Mouse (Mus musculus) midbrain, embryonic 12.5 days (tissue): ENCODE results near the gene Meltf. TPM values are rescaled to one million over a fixed set of nuclear protein-coding genes. Genes with fewer than 3 reads are reported as not detected.

Experiments
- ATAC-seq: fragments of 200-750 bp; cut with Nextera tagmentation; 2 replicates; pipeline ENCODE4 v1.8.0; 2017; ENCODE audit warnings: low read depth, moderate TSS enrichment, moderate library complexity; ENCODE audit not compliant: low FRiP score
- H3K27ac ChIP-seq: fragments of 300-500 bp; sonication (generic); replicated peaks from 2 replicates; pipeline ENCODE4 v1.5.1; 2016; ENCODE audit warnings: mild to moderate bottlenecking
- H3K27me3 ChIP-seq: fragments of 300-500 bp; sonication (generic); 2 replicates; pipeline ENCODE4 v1.6.1; 2016; ENCODE audit warnings: mild to moderate bottlenecking
- H3K36me3 ChIP-seq: fragments of 300-500 bp; sonication (generic); 2 replicates; pipeline ENCODE4 v1.6.1; 2016
- H3K4me1 ChIP-seq: fragments of 300-500 bp; sonication (generic); 2 replicates; pipeline ENCODE4 v1.6.1; 2016
- H3K4me2 ChIP-seq: fragments of 300-500 bp; sonication (generic); replicated peaks from 2 replicates; pipeline ENCODE4 v1.6.1; 2016; ENCODE audit warnings: mild to moderate bottlenecking, moderate library complexity
- H3K4me3 ChIP-seq: fragments of 300-500 bp; sonication (generic); 2 replicates; pipeline ENCODE4 v1.5.1; 2016; ENCODE audit warnings: mild to moderate bottlenecking
- H3K9ac ChIP-seq: fragments of 300-500 bp; sonication (generic); replicated peaks from 2 replicates; pipeline ENCODE4 v1.6.1; 2016; ENCODE audit warnings: mild to moderate bottlenecking, moderate library complexity
- H3K9me3 ChIP-seq: fragments of 300-500 bp; sonication (generic); 2 replicates; pipeline ENCODE4 v1.6.1; 2016; ENCODE audit warnings: mild to moderate bottlenecking
- WGBS: fragments of 180-500 bp; shearing (Covaris S2); methylation state at CpG from one replicate; pipeline ENCODE4 v1.1.7; 2016; 5-methylcytosine and 5-hydroxymethylcytosine counted together
- polyA plus RNA-seq: library from polyadenylated mRNA; unstranded; fragments of >200 nt; fragmentation: Nextera tagmentation; extraction: Ambion mirVana; gene quantifications from 2 replicates; pipeline ENCODE4 v1.2.1, GENCODE M21; 2016

Meltf gene
- polyA plus RNA-seq, 1 experiment from 2014 or later = 0.22 TPM

GRCm38 (mm10) chr16:31918248-31918724, 39.7 kb downstream of the Meltf start:
- Histone ChIP-seq H3K27me3 (no peaks in the 10 kb centered on the region; the same call in 1 of the 2 replicates), H3K9me3 (no peaks in the 10 kb centered on the region), H3K4me2 (peak overlapping the region; percentile 28; the same call in 1 of the 2 replicates), H3K9ac (peak overlapping the region; percentile 32; the same call in 1 of the 2 replicates), H3K4me3 (no peak overlapping the region), H3K36me3 (no peaks in the 10 kb centered on the region), H3K27ac (no peak overlapping the region), H3K4me1 (peaks cover 3% of the 10 kb centered on the region; the same call in 1 of the 2 replicates)
- 0 out of 2 replicates have a peak, but pooled peaks have one; percentile 23 for ATAC-seq
- WGBS = 5% methylated on average over 14 of the region's 14 CpGs

- no peak overlapping the region for H3K9ac ChIP-seq
- no peak overlapping the region for H3K4me3 ChIP-seq
- no peak for ATAC-seq
- no peaks in the 10 kb centered on the region for H3K9me3 ChIP-seq
- 91% methylated on average over 6 of the region's 6 CpGs for WGBS
- H3K27ac ChIP-seq = no peak overlapping the region
- no peaks in the 10 kb centered on the region for H3K36me3 ChIP-seq
- H3K4me2 ChIP-seq = no peak overlapping the region
- H3K27me3 ChIP-seq = no peaks in the 10 kb centered on the region
- no peaks in the 10 kb centered on the region for H3K4me1 ChIP-seq
Measured at GRCm38 (mm10) chr16:31924368-31924767, 45.8 kb downstream of the Meltf start.

GRCm38 (mm10) chr16:31926091-31926490, 47.5 kb downstream of the Meltf start:
- H3K4me1 ChIP-seq = no peaks in the 10 kb centered on the region
- H3K9ac ChIP-seq = no peak overlapping the region
- peaks cover 8% of the 10 kb centered on the region; the same call in 1 of the 2 replicates for H3K27me3 ChIP-seq
- no peak for ATAC-seq
- WGBS = 79% methylated on average over 6 of the region's 6 CpGs
- H3K4me2 ChIP-seq = no peak overlapping the region
- H3K27ac ChIP-seq = no peak overlapping the region
- no peaks in the 10 kb centered on the region for H3K9me3 ChIP-seq
- no peak overlapping the region for H3K4me3 ChIP-seq
- H3K36me3 ChIP-seq = no peaks in the 10 kb centered on the region

GRCm38 (mm10) chr16:31926547-31927182, 48.1 kb downstream of the Meltf start:
- ATAC-seq = no peak
- 87% methylated on average over 13 of the region's 13 CpGs for WGBS
- peaks cover 11% of the 10 kb centered on the region; the same call in 1 of the 2 replicates for H3K27me3 ChIP-seq

GRCm38 (mm10) chr16:31927412-31927811, 48.8 kb downstream of the Meltf start:
- no peak for ATAC-seq
- Histone ChIP-seq H3K27me3 (peaks cover 15% of the 10 kb centered on the region), H3K9me3 (no peaks in the 10 kb centered on the region), H3K36me3 (no peaks in the 10 kb centered on the region), H3K4me2 (no peak overlapping the region), H3K4me3 (no peak overlapping the region), H3K9ac (no peak overlapping the region), H3K27ac (no peak overlapping the region), H3K4me1 (peaks cover 5% of the 10 kb centered on the region)
- WGBS = 87% methylated on average over 5 of the region's 5 CpGs

More at GRCm38 (mm10) chr16:31926547-31927182, 48.1 kb downstream of the Meltf start:
- Histone ChIP-seq H3K4me3 (no peak overlapping the region), H3K27ac (no peak overlapping the region), H3K9me3 (no peaks in the 10 kb centered on the region), H3K9ac (no peak overlapping the region), H3K36me3 (no peaks in the 10 kb centered on the region), H3K4me2 (no peak overlapping the region), H3K4me1 (no peaks in the 10 kb centered on the region)

GRCm38 (mm10) chr16:31931330-31931729, 52.7 kb downstream of the Meltf start:
- Histone ChIP-seq H3K36me3 (no peaks in the 10 kb centered on the region), H3K27ac (no peak overlapping the region), H3K4me2 (no peak overlapping the region), H3K27me3 (peaks cover 48% of the 10 kb centered on the region), H3K4me1 (peaks cover 32% of the 10 kb centered on the region), H3K9me3 (no peaks in the 10 kb centered on the region), H3K4me3 (no peak overlapping the region), H3K9ac (no peak overlapping the region)
- 57% methylated on average over 17 of the region's 17 CpGs for WGBS
- no peak for ATAC-seq

DNA sequence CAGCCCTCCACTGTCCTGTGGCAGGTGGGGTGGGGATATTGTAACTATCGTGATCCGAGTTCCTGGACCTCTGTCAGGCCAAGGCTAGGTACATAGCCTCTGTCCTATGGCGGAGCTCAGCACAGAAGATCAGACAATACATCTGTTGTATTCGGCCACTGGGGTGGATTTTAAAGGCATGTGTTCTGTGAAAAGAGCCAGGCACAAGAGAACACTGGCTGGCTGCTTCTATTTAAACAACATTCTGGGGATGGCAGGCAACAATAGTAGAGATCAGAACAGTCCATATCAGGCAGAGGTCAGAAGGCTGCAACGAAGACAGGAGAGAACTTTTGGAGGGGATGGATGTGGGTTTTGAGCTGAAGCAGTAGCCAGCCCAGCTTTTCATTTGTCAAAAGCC, 53.6 kb downstream of the Meltf start:
- Histone ChIP-seq H3K27ac (peak overlapping the region; percentile 88), H3K36me3 (no peaks in the 10 kb centered on the region), H3K4me1 (peaks cover 32% of the 10 kb centered on the region), H3K4me3 (no peak overlapping the region), H3K9me3 (no peaks in the 10 kb centered on the region), H3K27me3 (peaks cover 54% of the 10 kb centered on the region), H3K4me2 (no peak overlapping the region; the same call in 1 of the 2 replicates), H3K9ac (no peak overlapping the region)
- 32% methylated on average over 5 of the region's 5 CpGs for WGBS
- peak; percentile 13 for ATAC-seq

GRCm38 (mm10) chr16:31932840-31933697, 54.5 kb downstream of the Meltf start:
- Histone ChIP-seq H3K4me3 (peak overlapping the region; percentile 42), H3K9ac (peak overlapping the region; percentile 54), H3K36me3 (no peaks in the 10 kb centered on the region), H3K27me3 (peaks cover 54% of the 10 kb centered on the region), H3K27ac (peak overlapping the region; percentile 88), H3K9me3 (no peaks in the 10 kb centered on the region), H3K4me2 (peak overlapping the region; percentile 66), H3K4me1 (peaks cover 32% of the 10 kb centered on the region)
- peak; percentile 94 for ATAC-seq
- WGBS = under 1% methylated on average over 50 of the region's 50 CpGs

DNA sequence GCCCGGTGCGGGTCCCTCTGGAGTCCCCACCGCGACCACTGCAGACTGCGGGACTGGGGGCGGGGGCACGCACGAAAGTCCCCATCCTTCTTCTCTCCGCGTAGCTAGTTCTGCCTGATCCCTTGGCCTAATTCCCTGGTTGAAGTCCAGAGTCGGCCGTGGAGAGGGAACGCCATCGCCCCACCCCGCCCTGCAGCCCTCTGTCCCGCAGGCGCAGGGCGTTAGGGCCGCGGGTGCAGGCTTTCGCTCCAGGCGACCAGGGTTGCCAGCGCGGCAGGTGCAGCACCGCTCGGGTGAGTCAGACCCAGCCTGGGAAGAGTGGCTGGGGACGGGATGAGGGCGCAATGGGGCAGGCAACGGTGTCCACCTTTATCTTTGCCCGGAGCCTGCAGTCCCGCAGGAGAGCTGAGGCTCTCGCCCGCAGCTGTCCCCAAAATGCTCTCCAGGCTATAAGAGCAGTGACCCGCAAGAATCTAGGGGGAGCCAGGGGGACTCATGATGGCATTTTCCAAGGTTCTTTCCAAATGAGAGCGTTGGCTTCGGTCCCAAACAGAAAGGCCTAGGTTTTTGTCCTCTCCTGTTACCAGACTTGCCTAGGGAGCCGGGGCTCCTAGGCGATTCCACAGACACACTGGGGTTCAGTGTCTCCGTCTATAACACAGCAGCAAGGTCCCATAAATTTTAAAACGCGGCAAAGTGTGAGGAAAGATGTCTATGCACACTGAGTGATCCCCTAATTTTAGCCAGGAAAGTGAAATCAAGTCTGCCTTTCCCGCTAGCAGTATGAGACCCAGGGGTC, 55.3 kb downstream of the Meltf start, which contains the start of gene Pigz:
Gene Pigz (plus strand): TSS at position 101 of the 799 bp plus-strand sequence.
- 4% methylated on average over 42 of the region's 42 CpGs for WGBS
- no peak for ATAC-seq

DNA sequence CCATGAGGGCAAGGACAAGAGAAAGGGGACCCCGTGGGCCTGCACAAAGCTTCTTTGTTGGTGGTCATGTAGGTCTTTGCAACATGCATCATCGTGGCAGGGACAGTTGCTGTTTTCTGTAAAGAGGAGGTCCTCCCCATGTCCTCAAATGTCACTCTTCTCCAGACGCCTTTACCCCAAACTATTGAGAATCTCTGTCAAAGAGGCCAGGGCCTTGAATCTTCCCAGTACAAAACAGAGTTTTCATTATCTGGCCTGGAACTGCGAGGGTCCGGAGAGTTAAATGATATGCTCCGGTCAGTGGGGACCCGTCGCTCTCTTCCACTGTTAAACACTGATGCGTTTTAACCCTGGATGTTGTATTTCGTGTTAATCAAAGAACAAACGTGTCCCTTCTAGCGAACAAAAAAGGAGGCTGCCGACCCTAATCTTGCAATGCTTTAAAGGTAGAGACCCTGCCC, 56.0 kb downstream of the Meltf start:
- no peak overlapping the region for H3K27ac ChIP-seq
- no peaks in the 10 kb centered on the region for H3K36me3 ChIP-seq
- 17% methylated on average over 13 of the region's 13 CpGs for WGBS
- peak overlapping the region; percentile 66 for H3K4me2 ChIP-seq
- no peak for ATAC-seq
- H3K27me3 ChIP-seq = peaks cover 54% of the 10 kb centered on the region
- H3K9ac ChIP-seq = peak overlapping the region; percentile 54; the same call in 1 of the 2 replicates
- peak overlapping the region; percentile 42 for H3K4me3 ChIP-seq
- H3K9me3 ChIP-seq = no peaks in the 10 kb centered on the region
- peaks cover 32% of the 10 kb centered on the region for H3K4me1 ChIP-seq

More for the DNA sequence above, 55.3 kb downstream of the Meltf start, which contains the start of gene Pigz:
- Histone ChIP-seq H3K4me1 (peaks cover 32% of the 10 kb centered on the region), H3K4me3 (peak within 1 kb of the TSS; percentile 42), H3K9ac (peak within 1 kb of the TSS; percentile 54), H3K36me3 (no peaks in the 10 kb centered on the region), H3K9me3 (no peaks in the 10 kb centered on the region), H3K27me3 (peaks cover 54% of the 10 kb centered on the region), H3K27ac (peak within 1 kb of the TSS; percentile 88), H3K4me2 (peak within 1 kb of the TSS; percentile 66)
